Mouse (Mus musculus): ENCODE measurements around the gene Lmod3. TPM values are rescaled to one million over a fixed set of nuclear protein-coding genes. Genes with fewer than 3 reads are reported as not detected.

Lmod3 gene
- polyA plus RNA-seq, 1 experiment from 2014 or later = 10.5 TPM

DNA sequence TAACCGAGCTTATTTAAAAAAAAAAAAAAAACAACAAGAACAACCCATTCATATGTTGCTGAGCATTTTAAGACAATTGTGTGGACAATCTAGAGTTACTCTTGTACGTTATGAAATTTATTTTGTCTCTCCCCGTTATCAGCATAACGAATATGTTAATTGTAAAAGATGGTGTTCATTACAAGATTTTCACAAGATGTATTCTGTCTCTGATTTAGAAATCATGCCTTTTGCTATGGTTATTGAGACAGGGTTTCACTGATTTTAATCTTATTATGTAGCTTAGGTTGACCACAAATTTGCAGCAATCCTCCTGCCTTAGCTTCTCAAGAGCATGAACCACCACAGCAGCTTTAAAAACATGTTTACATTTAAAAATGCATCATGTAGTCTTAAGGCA is 37.3 kb upstream of the Lmod3 start:
- 87% methylated on average over 4 of the region's 4 CpGs for WGBS
- H3K9me3 ChIP-seq = no peaks in the 10 kb centered on the region
- H3K4me1 ChIP-seq = peaks cover 28% of the 10 kb centered on the region
- no peak overlapping the region for H3K4me3 ChIP-seq
- H3K27me3 ChIP-seq (ENCODE audit: insufficient read depth, poor library complexity, severe bottlenecking) = no peaks in the 10 kb centered on the region
- no peak overlapping the region for H3K27ac ChIP-seq
- DNase-seq (ENCODE audit: low spot score) = no peak
- peaks cover 68% of the 10 kb centered on the region for H3K36me3 ChIP-seq

DNA sequence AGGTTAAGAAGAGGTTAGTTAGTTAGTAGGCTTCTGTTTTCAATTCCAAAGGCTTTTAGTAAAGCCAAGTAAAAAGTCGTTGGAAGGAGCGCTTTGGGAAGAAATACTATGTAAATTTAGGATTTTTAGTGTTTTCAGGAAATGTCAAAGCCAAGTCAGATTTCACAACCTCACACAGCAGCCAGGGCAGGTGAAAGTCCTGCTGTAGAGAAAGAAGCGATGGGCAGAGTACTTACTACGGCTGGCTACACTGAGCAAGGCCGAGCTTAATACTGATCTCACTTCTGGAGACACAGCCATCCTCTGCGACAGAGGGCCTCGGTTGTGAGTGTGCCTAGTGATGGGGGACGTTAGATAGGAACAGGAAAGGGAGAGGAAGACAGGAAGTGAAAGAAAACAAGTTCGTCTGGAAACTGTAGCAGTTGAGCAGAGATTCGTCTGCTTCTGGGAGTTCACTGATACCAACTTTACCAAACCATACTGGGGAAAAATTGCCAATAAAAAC is 36.8 kb upstream of the Lmod3 start:
- WGBS = 67% methylated on average over 10 of the region's 10 CpGs
- peaks cover 24% of the 10 kb centered on the region for H3K4me1 ChIP-seq
- H3K9me3 ChIP-seq = no peaks in the 10 kb centered on the region
- H3K4me3 ChIP-seq = no peak overlapping the region
- peak; percentile 24 for DNase-seq (ENCODE audit: low spot score)
- H3K27ac ChIP-seq = no peak overlapping the region
- peaks cover 63% of the 10 kb centered on the region for H3K36me3 ChIP-seq
- no peaks in the 10 kb centered on the region for H3K27me3 ChIP-seq (ENCODE audit: insufficient read depth, poor library complexity, severe bottlenecking)

DNA sequence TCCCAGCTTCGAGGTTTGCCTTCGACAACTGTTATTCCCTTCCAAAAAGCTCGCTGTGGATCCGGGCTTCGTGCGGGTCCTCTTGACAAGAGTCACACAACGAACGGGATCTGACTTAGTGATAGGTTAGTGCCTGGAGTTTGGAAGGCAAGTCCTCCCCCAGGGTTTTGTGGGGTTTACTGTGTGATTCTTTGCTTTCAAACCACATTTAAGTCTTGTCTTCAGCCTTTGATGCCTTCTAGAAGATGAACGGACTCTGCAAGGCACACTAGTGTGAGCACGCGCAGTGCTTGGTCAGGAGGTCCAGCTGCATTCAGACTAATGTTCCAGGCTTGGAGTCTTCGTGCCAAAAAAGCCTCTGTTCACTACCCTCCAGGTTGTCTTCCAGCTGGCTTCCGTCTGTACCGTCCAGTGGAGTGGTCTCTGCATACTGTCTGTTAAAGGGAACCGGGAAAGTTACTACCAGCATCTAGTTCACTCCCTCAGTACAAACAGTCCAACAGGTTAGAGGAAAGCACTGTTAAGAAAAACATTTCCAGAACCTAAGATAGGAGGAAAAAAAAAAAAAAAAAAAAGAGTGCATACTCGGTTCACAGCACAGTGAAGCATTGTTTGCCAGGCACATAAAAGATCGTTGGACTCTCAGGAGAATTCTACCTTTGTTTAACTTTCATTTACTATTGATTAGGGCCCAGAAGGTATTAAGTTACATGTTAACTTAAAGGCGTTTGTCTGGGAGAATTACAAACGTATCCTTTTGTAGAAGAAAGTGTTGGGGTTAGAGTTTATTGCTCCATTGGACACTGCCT is 35.7 kb upstream of the Lmod3 start:
- Histone ChIP-seq H3K27ac (no peak overlapping the region), H3K36me3 (peaks cover 57% of the 10 kb centered on the region), H3K4me1 (peaks cover 13% of the 10 kb centered on the region), H3K27me3 (ENCODE audit: insufficient read depth, poor library complexity, severe bottlenecking) (no peaks in the 10 kb centered on the region), H3K4me3 (no peak overlapping the region), H3K9me3 (no peaks in the 10 kb centered on the region)
- peak; percentile 70 for DNase-seq (ENCODE audit: low spot score)
- WGBS = 79% methylated on average over 19 of the region's 19 CpGs

DNA sequence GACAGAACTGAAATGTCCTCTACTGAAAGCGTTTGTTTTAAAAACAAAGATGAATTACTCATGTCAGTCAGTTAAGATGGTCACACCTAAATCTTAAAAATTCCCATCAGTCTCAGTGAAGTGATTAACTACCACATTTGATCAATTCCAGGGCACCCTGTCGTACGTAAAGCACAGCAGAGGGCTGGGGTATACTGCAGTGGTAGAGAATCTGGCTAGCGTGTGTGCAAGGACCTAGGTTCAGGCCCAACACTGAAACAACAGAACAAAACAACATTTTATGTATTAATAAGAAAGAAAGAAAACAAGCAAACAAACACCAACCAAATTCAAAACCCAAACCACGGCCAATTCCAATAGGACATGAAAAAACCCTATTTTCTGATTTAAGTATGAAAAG is 33.8 kb upstream of the Lmod3 start:
- peak; percentile 52 for DNase-seq (ENCODE audit: low spot score)

DNA sequence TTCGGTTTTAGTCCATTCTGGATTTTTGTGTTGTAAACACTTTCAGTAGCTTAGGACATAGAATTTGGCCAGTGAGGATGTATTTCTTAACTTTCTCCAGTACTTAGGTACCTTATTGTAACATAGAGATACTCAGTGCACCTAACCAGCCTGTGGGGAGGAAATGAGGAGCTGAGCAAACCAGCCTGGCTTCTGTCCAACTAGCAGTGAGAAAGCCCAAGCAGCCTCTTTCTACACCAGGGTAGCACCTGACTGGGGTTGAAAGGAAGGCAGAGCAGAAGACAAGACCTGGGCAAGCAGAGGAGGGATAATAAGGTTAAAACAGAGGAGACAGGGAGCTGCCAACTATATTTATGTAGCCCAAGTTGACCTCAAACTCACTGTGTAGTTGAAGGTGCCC is 31.1 kb upstream of the Lmod3 start:
- H3K4me1 ChIP-seq = peaks cover 4% of the 10 kb centered on the region; the same call in 1 of the 2 replicates

More for the DNA sequence above, 33.8 kb upstream of the Lmod3 start:
- Histone ChIP-seq H3K4me1 (no peaks in the 10 kb centered on the region; the same call in 1 of the 2 replicates), H3K9me3 (no peaks in the 10 kb centered on the region), H3K27ac (no peak overlapping the region), H3K36me3 (peaks cover 38% of the 10 kb centered on the region), H3K4me3 (no peak overlapping the region), H3K27me3 (ENCODE audit: insufficient read depth, poor library complexity, severe bottlenecking) (no peaks in the 10 kb centered on the region)
- 87% methylated on average over 5 of the region's 5 CpGs for WGBS

DNA sequence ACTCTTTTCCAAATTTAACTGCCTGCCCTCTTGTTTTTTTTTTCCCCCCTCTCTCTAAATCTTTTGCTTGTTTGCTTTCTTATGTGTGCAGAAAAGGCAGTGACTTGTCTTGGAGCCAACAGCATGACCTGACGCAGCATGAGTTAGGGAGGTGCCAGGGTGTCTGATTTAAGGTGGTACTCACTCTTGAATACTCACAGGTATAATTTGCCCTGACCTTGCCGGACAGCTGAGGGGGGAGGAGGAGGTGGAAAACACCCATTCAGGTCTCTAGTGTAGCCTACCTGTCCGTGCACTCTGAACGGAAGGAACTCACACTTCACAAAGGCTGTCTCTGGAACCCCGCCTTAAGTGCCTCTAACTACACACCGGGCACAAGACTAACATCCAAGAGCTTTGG is 26.3 kb upstream of the Lmod3 start:
- Histone ChIP-seq H3K4me3 (no peak overlapping the region), H3K4me1 (peaks cover 27% of the 10 kb centered on the region), H3K27ac (0 out of 2 replicates have a peak overlapping the region, but pooled peaks have one; percentile 47), H3K9me3 (no peaks in the 10 kb centered on the region), H3K36me3 (0 out of 2 replicates have a peak, but pooled peaks cover 2% of the 10 kb centered on the region), H3K27me3 (ENCODE audit: insufficient read depth, poor library complexity, severe bottlenecking) (no peaks in the 10 kb centered on the region)
- WGBS = 41% methylated on average over 6 of the region's 6 CpGs
- DNase-seq (ENCODE audit: low spot score) = no peak

More for the DNA sequence above, 31.1 kb upstream of the Lmod3 start:
- Histone ChIP-seq H3K36me3 (peaks cover 29% of the 10 kb centered on the region), H3K27ac (no peak overlapping the region), H3K27me3 (ENCODE audit: insufficient read depth, poor library complexity, severe bottlenecking) (no peaks in the 10 kb centered on the region), H3K9me3 (no peaks in the 10 kb centered on the region), H3K4me3 (no peak overlapping the region)
- no peak for DNase-seq (ENCODE audit: low spot score)
- WGBS = 92% methylated on average over 1 of the region's 1 CpGs

DNA sequence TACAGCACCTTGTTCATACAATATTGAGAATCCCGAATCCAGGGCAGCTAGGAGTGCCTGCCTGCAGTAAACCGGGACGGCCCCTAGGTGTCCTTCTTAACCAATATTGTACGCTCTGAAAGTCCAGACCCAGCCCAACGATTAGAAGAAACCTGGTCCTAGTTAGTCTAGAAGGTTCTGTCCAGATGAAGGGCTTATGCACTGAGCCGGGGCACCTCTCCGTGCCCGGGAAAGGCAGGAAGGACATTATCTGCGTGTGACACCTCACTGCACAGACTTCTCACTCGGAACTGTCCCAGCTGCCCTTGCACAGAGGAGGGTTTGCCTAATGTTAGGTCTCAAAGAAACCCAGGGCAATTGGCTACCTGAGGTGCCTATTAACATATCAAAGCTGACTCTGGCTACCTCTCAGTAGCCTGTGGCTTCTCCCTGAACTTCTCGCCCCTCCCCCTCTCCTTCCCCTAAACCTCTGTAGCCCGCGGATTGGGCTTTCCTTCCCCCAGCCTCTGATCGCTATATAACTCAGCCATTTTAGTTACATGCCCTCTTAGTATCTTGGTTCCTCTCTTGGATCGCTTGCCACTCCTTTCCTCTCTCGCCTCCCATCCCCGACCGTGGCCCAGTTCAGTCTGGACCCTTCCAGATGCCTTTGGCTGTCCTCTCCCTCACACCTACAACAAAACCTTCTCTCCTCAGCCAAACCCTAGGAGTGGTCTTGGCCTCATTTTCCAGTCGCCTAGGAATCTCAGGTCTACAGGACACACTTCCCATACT is 25.6 kb upstream of the Lmod3 start:
- H3K4me1 ChIP-seq = peaks cover 28% of the 10 kb centered on the region
- no peaks in the 10 kb centered on the region for H3K36me3 ChIP-seq
- H3K4me3 ChIP-seq = peak overlapping the region; percentile 52
- H3K27me3 ChIP-seq (ENCODE audit: insufficient read depth, poor library complexity, severe bottlenecking) = no peaks in the 10 kb centered on the region
- WGBS = 3% methylated on average over 19 of the region's 19 CpGs
- no peaks in the 10 kb centered on the region for H3K9me3 ChIP-seq
- peak overlapping the region; percentile 85 for H3K27ac ChIP-seq
- DNase-seq (ENCODE audit: low spot score) = peak; percentile 87

DNA sequence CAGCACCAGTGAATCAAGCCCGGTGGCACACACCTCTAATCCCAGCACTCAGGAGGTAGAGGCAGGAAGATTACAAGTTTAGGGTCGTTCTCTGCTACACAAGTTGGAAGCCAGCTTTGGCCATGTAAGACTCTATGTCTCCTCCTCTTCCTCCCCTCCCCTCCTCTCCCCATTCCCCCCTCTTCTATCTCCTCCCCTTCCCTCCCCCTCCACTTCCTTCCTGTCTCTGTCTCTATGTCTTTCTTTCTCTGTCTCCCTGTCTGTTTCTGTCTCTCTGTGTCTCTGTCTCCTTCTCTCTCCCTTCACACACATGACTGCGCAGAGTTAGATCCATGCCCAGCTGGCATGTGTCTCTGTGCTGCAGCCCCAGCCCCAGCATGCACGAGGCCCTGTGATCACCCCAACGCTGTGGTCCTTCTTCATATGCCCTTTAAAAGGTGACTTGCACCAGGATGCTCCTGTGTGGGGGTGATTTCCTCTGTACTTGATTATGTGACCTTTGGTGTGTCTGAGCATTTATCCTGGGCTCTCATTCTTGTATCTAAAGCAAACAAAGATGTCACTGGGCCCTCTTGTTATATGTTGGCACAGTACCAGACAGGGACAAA is 24.4 kb upstream of the Lmod3 start:
- Histone ChIP-seq H3K4me3 (no peak overlapping the region), H3K27me3 (ENCODE audit: insufficient read depth, poor library complexity, severe bottlenecking) (no peaks in the 10 kb centered on the region), H3K27ac (0 out of 2 replicates have a peak overlapping the region, but pooled peaks have one; percentile 4), H3K9me3 (no peaks in the 10 kb centered on the region), H3K36me3 (no peaks in the 10 kb centered on the region), H3K4me1 (peaks cover 30% of the 10 kb centered on the region)
- DNase-seq (ENCODE audit: low spot score) = no peak
- 59% methylated on average over 5 of the region's 5 CpGs for WGBS

DNA sequence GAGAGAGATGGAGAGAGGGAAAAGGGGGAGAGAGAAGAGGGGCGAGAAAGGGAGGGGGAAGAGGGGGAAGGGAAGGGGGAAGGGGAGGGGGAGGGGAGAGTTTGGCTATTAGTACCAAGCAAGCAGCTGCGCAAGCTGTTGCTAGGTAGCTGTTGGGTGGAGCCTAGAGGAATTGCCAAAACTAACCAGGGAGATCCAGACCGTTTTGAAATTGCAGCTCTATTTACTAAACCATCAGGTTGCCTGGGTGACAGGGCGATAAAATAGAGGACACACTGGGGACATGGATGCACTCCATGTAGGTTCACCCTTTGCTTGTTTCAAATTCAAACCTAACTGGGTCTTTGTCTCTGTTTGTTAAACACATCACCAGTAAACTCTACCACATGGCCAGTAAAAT is 23.8 kb upstream of the Lmod3 start:
- H3K9me3 ChIP-seq = no peaks in the 10 kb centered on the region
- no peaks in the 10 kb centered on the region for H3K27me3 ChIP-seq (ENCODE audit: insufficient read depth, poor library complexity, severe bottlenecking)
- peaks cover 30% of the 10 kb centered on the region for H3K4me1 ChIP-seq
- DNase-seq (ENCODE audit: low spot score) = peak; percentile 61
- H3K27ac ChIP-seq = peak overlapping the region; percentile 4; the same call in 1 of the 2 replicates
- no peak overlapping the region for H3K4me3 ChIP-seq
- H3K36me3 ChIP-seq = no peaks in the 10 kb centered on the region
- 40% methylated on average over 4 of the region's 4 CpGs for WGBS

DNA sequence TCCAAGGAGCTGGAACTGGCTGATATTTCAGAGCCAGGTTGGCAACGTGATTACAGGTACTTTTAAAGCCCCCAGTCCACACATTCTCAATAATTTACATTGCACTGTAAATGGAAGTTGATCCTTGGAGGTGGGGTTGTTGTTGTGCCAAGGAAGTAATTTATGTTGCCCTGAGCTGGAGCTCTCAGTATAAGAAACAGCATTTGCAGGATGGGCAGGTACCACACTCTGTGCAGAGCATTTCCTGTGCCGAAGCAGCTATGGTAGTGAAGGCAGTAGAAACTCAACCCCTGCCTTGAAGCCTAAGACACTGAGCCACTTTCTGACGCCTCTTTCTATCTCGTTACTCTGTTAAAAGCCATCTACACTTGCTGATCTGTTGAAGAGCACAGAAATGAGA is 23.2 kb upstream of the Lmod3 start:
- H3K9me3 ChIP-seq = no peaks in the 10 kb centered on the region
- peaks cover 30% of the 10 kb centered on the region for H3K4me1 ChIP-seq
- H3K36me3 ChIP-seq = no peaks in the 10 kb centered on the region
- no peak for DNase-seq (ENCODE audit: low spot score)
- H3K27me3 ChIP-seq (ENCODE audit: insufficient read depth, poor library complexity, severe bottlenecking) = no peaks in the 10 kb centered on the region
- peak overlapping the region; percentile 4; the same call in 1 of the 2 replicates for H3K27ac ChIP-seq
- 48% methylated on average over 4 of the region's 4 CpGs for WGBS
- H3K4me3 ChIP-seq = no peak overlapping the region

DNA sequence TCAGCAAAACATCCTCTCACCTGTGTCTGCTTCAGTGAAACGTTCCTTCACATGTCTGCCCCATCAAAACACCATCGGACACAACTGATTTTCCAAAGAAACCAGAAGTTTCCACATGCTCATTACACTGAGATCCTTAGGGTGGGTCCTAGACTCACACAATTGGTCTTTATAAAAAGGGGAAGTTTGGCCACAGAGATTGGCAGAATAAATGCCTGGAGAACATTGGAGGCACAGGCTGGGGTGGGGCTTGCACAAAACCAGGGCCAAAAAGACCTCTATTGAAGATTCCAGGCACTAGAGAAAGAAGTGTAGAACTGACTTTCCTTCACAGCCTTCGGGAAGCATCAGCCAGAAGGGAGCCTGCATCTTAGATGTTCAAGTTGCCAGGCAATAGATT is 21.2 kb upstream of the Lmod3 start:
- Histone ChIP-seq H3K4me3 (no peak overlapping the region), H3K27ac (no peak overlapping the region), H3K9me3 (no peaks in the 10 kb centered on the region), H3K27me3 (ENCODE audit: insufficient read depth, poor library complexity, severe bottlenecking) (no peaks in the 10 kb centered on the region), H3K4me1 (peaks cover 27% of the 10 kb centered on the region), H3K36me3 (no peaks in the 10 kb centered on the region)
- no peak for DNase-seq (ENCODE audit: low spot score)
- 72% methylated on average over 3 of the region's 3 CpGs for WGBS

DNA sequence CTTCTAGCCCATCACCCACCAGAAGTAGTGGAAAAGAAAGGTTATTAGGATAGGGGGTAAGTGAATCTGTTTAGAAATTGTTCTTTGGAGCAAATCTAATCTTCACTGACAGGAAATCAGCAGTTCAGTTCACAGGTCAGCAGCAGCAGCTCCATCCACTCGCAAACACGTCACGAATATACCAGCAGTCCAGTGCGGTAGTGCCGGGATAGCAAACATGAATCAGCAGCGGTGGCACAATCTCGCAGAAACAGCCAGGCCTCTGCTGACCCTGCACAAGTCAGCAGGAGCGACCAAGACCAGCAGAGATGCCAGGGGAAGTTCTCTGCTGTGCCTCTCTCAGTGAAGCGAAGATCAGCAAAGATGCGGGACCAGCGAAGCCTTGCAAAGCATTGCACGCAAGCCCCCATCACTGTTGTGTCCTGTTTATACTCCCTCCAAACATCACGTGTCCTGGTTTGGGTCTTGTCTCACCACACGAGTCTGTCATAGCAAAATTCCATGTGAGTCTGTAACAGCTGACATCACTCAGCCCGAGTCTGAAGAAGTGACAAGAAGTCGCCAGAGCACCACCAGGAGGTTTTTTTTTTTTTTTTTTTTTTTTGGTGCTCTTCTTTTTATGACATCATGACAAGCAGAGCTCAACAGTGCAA is 20.6 kb upstream of the Lmod3 start:
- Histone ChIP-seq H3K9me3 (no peaks in the 10 kb centered on the region), H3K27me3 (ENCODE audit: insufficient read depth, poor library complexity, severe bottlenecking) (no peaks in the 10 kb centered on the region), H3K36me3 (no peaks in the 10 kb centered on the region), H3K27ac (no peak overlapping the region), H3K4me1 (peaks cover 22% of the 10 kb centered on the region), H3K4me3 (no peak overlapping the region)
- DNase-seq (ENCODE audit: low spot score) = no peak
- 68% methylated on average over 16 of the region's 16 CpGs for WGBS
